Mouse (Mus musculus) heart, adult 2 months (tissue): ENCODE measurements around the gene Nptxr.

Experiments used
- CTCF ChIP-seq: fragments of 200-600 bp; IDR thresholded peaks from 2 replicates; pipeline ENCODE4 v1.8.1; 2022; ENCODE audit warnings: antibody characterized with exemption, mild to moderate bottlenecking, moderate library complexity
- POLR2A ChIP-seq: fragments of 200-500 bp; IDR thresholded peaks from 2 replicates; pipeline ENCODE4 v1.6.1; 2011; ENCODE audit warnings: mild to moderate bottlenecking, low read depth, low read length, control low read depth; ENCODE audit not compliant: insufficient read depth

GRCm38 (mm10) chr15:79805246-79805645, 680 bp upstream of the Nptxr start:
- TF ChIP-seq CTCF: no peak
- TF ChIP-seq POLR2A: no peak
